Mouse (Mus musculus) intestine, embryonic 15.5 days (tissue): ENCODE results near the gene Snapc5. TPM values are rescaled to one million over a fixed set of nuclear protein-coding genes. Genes with fewer than 3 reads are reported as not detected.

Source experiments
- ATAC-seq: fragments of 200-750 bp; cut with Nextera tagmentation; 2 replicates; pipeline ENCODE4 v1.8.0; 2017; ENCODE audit warnings: moderate TSS enrichment, moderate library complexity
- H3K27ac ChIP-seq: fragments of 300-500 bp; sonication (generic); 2 replicates; pipeline ENCODE4 v1.5.1; 2015; ENCODE audit warnings: mild to moderate bottlenecking, inconsistent platforms
- H3K27me3 ChIP-seq: fragments of 300-500 bp; sonication (generic); replicated peaks from 2 replicates; pipeline ENCODE4 v1.6.1; 2015; ENCODE audit warnings: inconsistent platforms
- H3K36me3 ChIP-seq: fragments of 300-500 bp; sonication (generic); 2 replicates; pipeline ENCODE4 v1.6.1; 2015; ENCODE audit warnings: inconsistent platforms
- H3K4me1 ChIP-seq: fragments of 300-500 bp; sonication (generic); replicated peaks from 2 replicates; pipeline ENCODE4 v1.6.1; 2015; ENCODE audit warnings: inconsistent platforms
- H3K4me2 ChIP-seq: fragments of 300-500 bp; sonication (generic); replicated peaks from 2 replicates; pipeline ENCODE4 v1.6.1; 2015; ENCODE audit warnings: mild to moderate bottlenecking, inconsistent platforms
- H3K4me3 ChIP-seq: fragments of 300-500 bp; sonication (generic); replicated peaks from 2 replicates; pipeline ENCODE4 v1.5.1; 2015; ENCODE audit warnings: inconsistent platforms
- H3K9ac ChIP-seq: fragments of 300-500 bp; sonication (generic); 2 replicates; pipeline ENCODE4 v1.6.1; 2015; ENCODE audit warnings: inconsistent platforms
- H3K9me3 ChIP-seq: fragments of 300-500 bp; sonication (generic); 2 replicates; pipeline ENCODE4 v1.6.1; 2016; ENCODE audit warnings: inconsistent platforms
- WGBS: fragments of 180-500 bp; shearing (Covaris S2); methylation state at CpG from one replicate; pipeline ENCODE4 v1.1.7; 2015; 5-methylcytosine and 5-hydroxymethylcytosine counted together
- polyA plus RNA-seq: library from polyadenylated mRNA; unstranded; fragments of >200 nt; fragmentation: Nextera tagmentation; extraction: Ambion mirVana; gene quantifications from 2 replicates; pipeline ENCODE4 v1.2.1, GENCODE M21; 2015

The Snapc5 gene
- polyA plus RNA-seq, 1 experiment from 2014 or later, result 29.3 TPM

GRCm38 (mm10) chr9:64202866-64203265, 23.8 kb downstream of the Snapc5 start:
- Histone ChIP-seq H3K27ac (no peak overlapping the region; the same call in 1 of the 2 replicates), H3K4me3 (no peak overlapping the region), H3K9me3 (no peaks in the 10 kb centered on the region), H3K27me3 (no peaks in the 10 kb centered on the region), H3K4me1 (peaks cover 9% of the 10 kb centered on the region; the same call in 1 of the 2 replicates), H3K36me3 (peaks cover 12% of the 10 kb centered on the region; the same call in 1 of the 2 replicates), H3K9ac (no peak overlapping the region), H3K4me2 (no peak overlapping the region)
- ATAC-seq, result no peak

GRCm38 (mm10) chr9:64207509-64208084, 28.5 kb downstream of the Snapc5 start:
- Histone ChIP-seq H3K27me3 (no peaks in the 10 kb centered on the region), H3K4me3 (no peak overlapping the region), H3K9ac (no peak overlapping the region), H3K36me3 (peaks cover 14% of the 10 kb centered on the region), H3K9me3 (no peaks in the 10 kb centered on the region), H3K27ac (no peak overlapping the region), H3K4me1 (no peaks in the 10 kb centered on the region), H3K4me2 (no peak overlapping the region)
- no peak for ATAC-seq
- WGBS, result 80% methylated on average over 3 of the region's 3 CpGs

- peak; percentile 76 for ATAC-seq
- Histone ChIP-seq H3K4me3 (no peak overlapping the region), H3K4me2 (no peak overlapping the region), H3K9ac (no peak overlapping the region), H3K4me1 (peaks cover 3% of the 10 kb centered on the region; the same call in 1 of the 2 replicates), H3K27me3 (no peaks in the 10 kb centered on the region), H3K36me3 (peaks cover 6% of the 10 kb centered on the region), H3K9me3 (no peaks in the 10 kb centered on the region), H3K27ac (no peak overlapping the region)
- WGBS, result 77% methylated on average over 17 of the region's 17 CpGs
Measured at GRCm38 (mm10) chr9:64214452-64214851, 35.4 kb downstream of the Snapc5 start.

- Histone ChIP-seq H3K27me3 (no peaks in the 10 kb centered on the region), H3K9me3 (no peaks in the 10 kb centered on the region), H3K9ac (no peak overlapping the region), H3K4me3 (no peak overlapping the region), H3K36me3 (peaks cover 6% of the 10 kb centered on the region; the same call in 1 of the 2 replicates), H3K27ac (no peak overlapping the region), H3K4me1 (peaks cover 3% of the 10 kb centered on the region; the same call in 1 of the 2 replicates), H3K4me2 (no peak overlapping the region)
- no peak for ATAC-seq
- WGBS, result 50% methylated on average over 4 of the region's 4 CpGs
Measured at GRCm38 (mm10) chr9:64216090-64216489, 37.0 kb downstream of the Snapc5 start.

- 92% methylated on average over 2 of the region's 2 CpGs for WGBS
- Histone ChIP-seq H3K4me2 (no peak overlapping the region), H3K27ac (no peak overlapping the region), H3K9me3 (no peaks in the 10 kb centered on the region), H3K4me3 (no peak overlapping the region), H3K9ac (no peak overlapping the region), H3K36me3 (peaks cover 6% of the 10 kb centered on the region; the same call in 1 of the 2 replicates), H3K4me1 (peaks cover 3% of the 10 kb centered on the region; the same call in 1 of the 2 replicates), H3K27me3 (no peaks in the 10 kb centered on the region)
- ATAC-seq, result no peak
Measured at GRCm38 (mm10) chr9:64216641-64217040, 37.6 kb downstream of the Snapc5 start.

- no peak for ATAC-seq
- Histone ChIP-seq H3K27ac (no peak overlapping the region), H3K4me2 (no peak overlapping the region), H3K27me3 (no peaks in the 10 kb centered on the region), H3K9ac (no peak overlapping the region), H3K36me3 (0 out of 2 replicates have a peak, but pooled peaks cover 3% of the 10 kb centered on the region), H3K4me3 (no peak overlapping the region), H3K4me1 (peaks cover 3% of the 10 kb centered on the region; the same call in 1 of the 2 replicates), H3K9me3 (no peaks in the 10 kb centered on the region)
Measured at GRCm38 (mm10) chr9:64217887-64218286, 38.8 kb downstream of the Snapc5 start.

GRCm38 (mm10) chr9:64219305-64219704, 40.2 kb downstream of the Snapc5 start:
- H3K27ac ChIP-seq, result no peak overlapping the region
- no peak overlapping the region for H3K9ac ChIP-seq
- no peak overlapping the region for H3K4me3 ChIP-seq
- ATAC-seq, result no peak
- no peaks in the 10 kb centered on the region for H3K27me3 ChIP-seq
- no peak overlapping the region for H3K4me2 ChIP-seq
- no peaks in the 10 kb centered on the region for H3K9me3 ChIP-seq
- H3K4me1 ChIP-seq, result peaks cover 2% of the 10 kb centered on the region; the same call in 1 of the 2 replicates
- 0 out of 2 replicates have a peak, but pooled peaks cover 3% of the 10 kb centered on the region for H3K36me3 ChIP-seq
- 74% methylated on average over 1 of the region's 1 CpGs for WGBS

GRCm38 (mm10) chr9:64219772-64220420, 40.8 kb downstream of the Snapc5 start:
- H3K27ac ChIP-seq, result no peak overlapping the region
- H3K9ac ChIP-seq, result no peak overlapping the region
- WGBS, result 85% methylated on average over 10 of the region's 10 CpGs
- no peak overlapping the region for H3K4me3 ChIP-seq
- H3K4me1 ChIP-seq, result no peaks in the 10 kb centered on the region
- H3K36me3 ChIP-seq, result no peaks in the 10 kb centered on the region
- ATAC-seq, result no peak
- no peaks in the 10 kb centered on the region for H3K9me3 ChIP-seq
- H3K27me3 ChIP-seq, result no peaks in the 10 kb centered on the region
- H3K4me2 ChIP-seq, result no peak overlapping the region

- H3K4me2 ChIP-seq, result no peak overlapping the region
- no peaks in the 10 kb centered on the region for H3K9me3 ChIP-seq
- no peak overlapping the region for H3K9ac ChIP-seq
- no peaks in the 10 kb centered on the region for H3K27me3 ChIP-seq
- no peak overlapping the region for H3K27ac ChIP-seq
- peak; percentile 82 for ATAC-seq
- H3K4me3 ChIP-seq, result no peak overlapping the region
- no peaks in the 10 kb centered on the region for H3K4me1 ChIP-seq
- WGBS, result 47% methylated on average over 1 of the region's 1 CpGs
- no peaks in the 10 kb centered on the region for H3K36me3 ChIP-seq
Measured at GRCm38 (mm10) chr9:64220603-64221002, 41.5 kb downstream of the Snapc5 start.

GRCm38 (mm10) chr9:64221480-64221879, 42.4 kb downstream of the Snapc5 start:
- Histone ChIP-seq H3K27me3 (no peaks in the 10 kb centered on the region), H3K36me3 (no peaks in the 10 kb centered on the region), H3K4me1 (no peaks in the 10 kb centered on the region), H3K9me3 (no peaks in the 10 kb centered on the region), H3K9ac (no peak overlapping the region), H3K4me2 (no peak overlapping the region), H3K4me3 (no peak overlapping the region), H3K27ac (no peak overlapping the region)
- ATAC-seq, result no peak
- 82% methylated on average over 3 of the region's 4 CpGs for WGBS

GRCm38 (mm10) chr9:64222098-64222497, 43.0 kb downstream of the Snapc5 start:
- ATAC-seq, result no peak
- WGBS, result 73% methylated on average over 2 of the region's 2 CpGs
- Histone ChIP-seq H3K9ac (no peak overlapping the region), H3K9me3 (no peaks in the 10 kb centered on the region), H3K4me2 (no peak overlapping the region), H3K4me3 (no peak overlapping the region), H3K4me1 (no peaks in the 10 kb centered on the region), H3K27ac (no peak overlapping the region), H3K36me3 (no peaks in the 10 kb centered on the region), H3K27me3 (no peaks in the 10 kb centered on the region)

GRCm38 (mm10) chr9:64225805-64226204, 46.7 kb downstream of the Snapc5 start:
- Histone ChIP-seq H3K4me3 (no peak overlapping the region), H3K36me3 (no peaks in the 10 kb centered on the region), H3K27me3 (no peaks in the 10 kb centered on the region), H3K4me1 (peaks cover 6% of the 10 kb centered on the region; the same call in 1 of the 2 replicates), H3K9ac (no peak overlapping the region), H3K4me2 (no peak overlapping the region), H3K27ac (peak overlapping the region; percentile 54; the same call in 1 of the 2 replicates), H3K9me3 (no peaks in the 10 kb centered on the region)
- ATAC-seq, result peak; percentile 97

- H3K4me1 ChIP-seq, result peaks cover 24% of the 10 kb centered on the region
- no peaks in the 10 kb centered on the region for H3K9me3 ChIP-seq
- ATAC-seq, result no peak
- no peak overlapping the region for H3K4me2 ChIP-seq
- no peak overlapping the region for H3K9ac ChIP-seq
- no peaks in the 10 kb centered on the region for H3K27me3 ChIP-seq
- H3K27ac ChIP-seq, result no peak overlapping the region
- H3K4me3 ChIP-seq, result no peak overlapping the region
- no peaks in the 10 kb centered on the region for H3K36me3 ChIP-seq
- WGBS, result 51% methylated on average over 12 of the region's 12 CpGs
Measured at GRCm38 (mm10) chr9:64227736-64228135, 48.7 kb downstream of the Snapc5 start.
